Mouse (Mus musculus): ENCODE data around the gene Scnm1. TPM values are rescaled to one million over a fixed set of nuclear protein-coding genes. Genes with fewer than 3 reads are reported as not detected.

The Scnm1 gene
- polyA plus RNA-seq, 2 experiments: 24.8 to 33.1 TPM

DNA sequence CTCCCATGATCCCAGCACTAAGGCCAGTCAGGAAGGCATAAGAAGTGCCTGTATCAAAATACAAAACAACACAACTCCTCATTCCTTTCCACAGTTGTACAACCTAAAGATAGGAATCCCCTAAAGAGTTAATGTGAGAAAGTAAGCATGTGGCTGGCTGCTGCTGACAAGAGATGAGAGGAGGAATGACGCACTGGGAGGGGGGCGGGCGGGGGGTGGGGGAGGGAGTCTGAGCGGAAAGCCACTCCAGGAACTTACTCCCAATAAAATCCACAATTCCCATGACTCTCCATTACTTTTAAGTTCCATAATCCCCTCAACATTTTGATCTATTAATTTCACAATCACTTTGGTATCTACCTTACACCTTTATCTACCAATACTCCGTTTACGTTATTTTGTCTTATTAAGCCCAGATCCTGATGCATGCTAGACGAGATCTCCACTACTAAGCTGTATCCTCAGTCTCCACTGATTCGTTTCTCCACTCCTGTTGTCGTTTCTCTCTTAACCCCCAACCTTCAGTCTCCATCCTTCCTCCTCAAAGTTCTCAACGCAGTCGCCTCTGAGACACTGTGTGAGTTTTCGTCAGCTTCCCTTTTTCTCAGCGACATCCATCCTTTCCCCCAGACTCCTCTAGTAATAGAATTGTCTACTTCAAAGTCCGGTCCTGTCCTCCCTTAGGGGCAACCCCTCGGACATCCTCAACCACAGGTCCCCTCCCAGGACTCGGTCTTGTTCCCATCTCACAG lies 28.0 kb downstream of the Scnm1 start:
- peak overlapping the region; percentile 97 for H3K4me2 ChIP-seq (ENCODE audit: low read depth)
- H3K4me1 ChIP-seq (replicated peaks; ENCODE audit: control insufficient read depth in 2 of 2, insufficient read depth in 2 of 2, low read length in 1 of 2): peaks cover 7 to 23% of the 10 kb centered on the region in 2 experiments
- no peak; the same call in 1 of the 2 replicates for ATAC-seq (ENCODE audit: insufficient read depth)
- peak in 1 of 3 experiments; percentile 37 for DNase-seq (ENCODE audit: low read depth in 3 of 3, low spot score in 3 of 3)
- TF ChIP-seq EP300 (IDR thresholded peaks at IDR 0.05; ENCODE audit: low read depth): no peak
- no peak for TF ChIP-seq CTCF (IDR thresholded peaks at IDR 0.05; ENCODE audit: low read depth)
- no peaks in the 10 kb centered on the region for H3K27me3 ChIP-seq (ENCODE audit: control insufficient read depth, insufficient read depth, low read length)
- H3K27ac ChIP-seq: peak overlapping the region; percentile 85
- peak overlapping the region; percentile 67 to 91 for H3K4me3 ChIP-seq (ENCODE audit: insufficient read depth in 1 of 2, low read depth in 2 of 2, low read length in 2 of 2)
- H3K36me3 ChIP-seq (replicated peaks; ENCODE audit: control insufficient read depth, insufficient read depth, low read depth): no peaks in the 10 kb centered on the region
- H3K9ac ChIP-seq (replicated peaks): peak overlapping the region; percentile 76
- under 1% methylated on average over 16 of the region's 16 CpGs for WGBS (ENCODE audit: insufficient replicate concordance)
- no peaks in the 10 kb centered on the region for H3K9me3 ChIP-seq (ENCODE audit: control insufficient read depth, low read length)

DNA sequence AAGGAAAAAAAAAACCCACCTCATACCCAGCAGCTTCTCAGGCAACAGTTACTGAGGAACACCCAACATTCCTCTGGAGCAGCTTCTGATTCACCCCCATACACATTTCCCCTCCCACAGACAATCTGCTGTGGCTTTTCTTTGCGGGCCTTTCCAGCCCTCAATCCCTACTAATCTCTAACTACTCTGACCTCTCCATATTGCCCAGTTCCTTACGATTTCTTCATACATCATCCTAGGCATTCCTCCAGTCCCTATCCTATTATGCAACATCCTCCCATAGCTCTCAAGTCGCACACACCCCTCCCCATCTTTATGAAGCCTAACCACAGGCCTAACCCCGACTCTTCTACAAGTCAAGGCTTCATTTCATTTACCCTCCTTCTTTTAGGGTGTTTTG lies 28.7 kb downstream of the Scnm1 start:
- Histone ChIP-seq H3K36me3 (replicated peaks; ENCODE audit: control insufficient read depth, insufficient read depth, low read depth) (no peaks in the 10 kb centered on the region), H3K9ac (replicated peaks) (peak overlapping the region; percentile 76), H3K9me3 (ENCODE audit: control insufficient read depth, low read length) (no peaks in the 10 kb centered on the region), H3K27ac (peak overlapping the region; percentile 85), H3K4me2 (ENCODE audit: low read depth) (peak overlapping the region; percentile 97), H3K4me3 (ENCODE audit: insufficient read depth in 1 of 2, low read depth in 2 of 2, low read length in 2 of 2) (peak overlapping the region; percentile 67 to 91), H3K27me3 (ENCODE audit: control insufficient read depth, insufficient read depth, low read length) (no peaks in the 10 kb centered on the region), H3K4me1 (replicated peaks; ENCODE audit: control insufficient read depth in 2 of 2, insufficient read depth in 2 of 2, low read length in 1 of 2) (peaks cover 7 to 23% of the 10 kb centered on the region in 2 experiments)
- TF ChIP-seq CTCF (IDR thresholded peaks at IDR 0.05; ENCODE audit: low read depth) (no peak), EP300 (IDR thresholded peaks at IDR 0.05; ENCODE audit: low read depth) (no peak)
- ATAC-seq (ENCODE audit: insufficient read depth): no peak
- DNase-seq (ENCODE audit: low read depth in 3 of 3, low spot score in 3 of 3): no peak
- WGBS (ENCODE audit: insufficient replicate concordance): 11% methylated on average over 4 of the region's 4 CpGs

DNA sequence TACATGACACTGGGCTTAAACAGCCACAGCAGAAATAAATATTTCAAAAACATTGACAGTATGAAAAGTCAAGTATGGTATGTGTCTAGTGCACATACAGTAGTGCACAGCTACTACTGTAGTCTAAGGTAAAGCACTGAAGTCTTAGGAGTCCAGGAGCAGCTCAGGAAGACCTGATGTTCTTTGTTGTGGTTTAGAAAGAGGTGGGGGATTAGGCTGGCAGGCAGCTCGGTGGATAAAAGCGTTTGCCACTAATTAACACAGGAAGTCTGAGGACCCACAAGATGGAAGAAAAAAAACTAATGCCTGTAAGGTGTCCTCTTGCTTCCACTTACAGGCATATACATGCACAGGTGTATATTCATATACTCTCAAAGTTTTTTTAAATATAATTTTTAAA lies 33.0 kb downstream of the Scnm1 start:
- H3K27me3 ChIP-seq (ENCODE audit: control insufficient read depth, insufficient read depth, low read length): no peaks in the 10 kb centered on the region

DNA sequence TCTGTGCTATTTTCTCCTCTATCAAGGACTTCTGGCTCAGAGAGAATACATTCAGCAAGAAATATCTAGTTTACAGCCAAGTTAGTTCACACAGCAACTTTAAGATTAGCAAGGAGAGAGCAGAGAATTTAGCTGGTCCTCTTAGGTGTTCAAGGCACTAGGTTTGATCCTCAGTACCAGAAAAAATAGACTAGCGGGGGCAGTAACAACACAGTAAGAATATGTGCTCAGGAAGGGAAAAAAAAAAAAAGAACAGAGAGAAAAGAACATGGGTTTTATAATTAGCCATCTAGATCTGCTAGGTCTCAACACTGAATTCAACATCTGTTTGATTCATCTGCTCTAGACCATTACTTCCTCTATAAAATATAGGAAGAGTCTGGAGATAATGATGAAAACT lies 45.7 kb downstream of the Scnm1 start:
- Histone ChIP-seq H3K27ac (no peak overlapping the region), H3K27me3 (ENCODE audit: control insufficient read depth, insufficient read depth, low read length) (no peaks in the 10 kb centered on the region), H3K4me3 (ENCODE audit: insufficient read depth in 1 of 2, low read depth in 2 of 2, low read length in 2 of 2) (no peak overlapping the region), H3K36me3 (replicated peaks; ENCODE audit: control insufficient read depth, insufficient read depth, low read depth) (no peaks in the 10 kb centered on the region; the same call in none of the 2 replicates), H3K4me2 (ENCODE audit: low read depth) (no peak overlapping the region), H3K4me1 (replicated peaks; ENCODE audit: control insufficient read depth in 2 of 2, insufficient read depth in 2 of 2, low read length in 1 of 2) (no peaks in the 10 kb centered on the region), H3K9ac (replicated peaks) (no peak overlapping the region), H3K9me3 (ENCODE audit: control insufficient read depth, low read length) (no peaks in the 10 kb centered on the region)
- ATAC-seq (ENCODE audit: insufficient read depth) (no peak), DNase-seq (ENCODE audit: low read depth in 3 of 3, low spot score in 3 of 3) (no peak)
- TF ChIP-seq CTCF (IDR thresholded peaks at IDR 0.05; ENCODE audit: low read depth) (no peak), EP300 (IDR thresholded peaks at IDR 0.05; ENCODE audit: low read depth) (no peak)
- 87% methylated on average over 1 of the region's 1 CpGs for WGBS (ENCODE audit: insufficient replicate concordance)

More for the DNA sequence above, 33.0 kb downstream of the Scnm1 start:
- H3K9ac ChIP-seq (replicated peaks): no peak overlapping the region
- TF ChIP-seq CTCF (IDR thresholded peaks at IDR 0.05; ENCODE audit: low read depth) (no peak), EP300 (IDR thresholded peaks at IDR 0.05; ENCODE audit: low read depth) (no peak)
- no peak overlapping the region for H3K4me2 ChIP-seq (ENCODE audit: low read depth)
- DNase-seq (ENCODE audit: low read depth in 3 of 3, low spot score in 3 of 3) (no peak), ATAC-seq (ENCODE audit: insufficient read depth) (no peak)
- H3K27ac ChIP-seq: no peak overlapping the region
- WGBS (ENCODE audit: insufficient replicate concordance): 11% methylated on average over 2 of the region's 2 CpGs
- H3K9me3 ChIP-seq (ENCODE audit: control insufficient read depth, low read length): no peaks in the 10 kb centered on the region
- H3K36me3 ChIP-seq (replicated peaks; ENCODE audit: control insufficient read depth, insufficient read depth, low read depth): peaks cover 10% of the 10 kb centered on the region
- H3K4me1 ChIP-seq (replicated peaks; ENCODE audit: control insufficient read depth in 2 of 2, insufficient read depth in 2 of 2, low read length in 1 of 2): peaks cover 7 to 12% of the 10 kb centered on the region in 2 experiments
- H3K4me3 ChIP-seq (ENCODE audit: insufficient read depth in 1 of 2, low read depth in 2 of 2, low read length in 2 of 2): no peak overlapping the region

Small RNA genes lying within 50 kb of the gene (microRNA-seq; reads per million reads assigned to microRNA genes)
- not detected for gene Mir8099-1

Other genes starting within 250 kb of the Scnm1 start
- 127 and 157 TPM in 2 replicates for gene Psmb4, start 247.1 kb downstream of the Scnm1 start, polyA plus RNA-seq (2012; rRNA removed)
- gene Psmb4, start 247.1 kb downstream of the Scnm1 start, polyA plus RNA-seq (2014; fragmentation: Nextera tagmentation; extraction: Ambion mirVana): 190 and 203 TPM in 2 replicates
- gene Selenbp1, start 201.0 kb downstream of the Scnm1 start, polyA plus RNA-seq (2012; rRNA removed): 43.5 and 44.8 TPM in 2 replicates
- gene Selenbp1, start 201.0 kb downstream of the Scnm1 start, polyA plus RNA-seq (2014; fragmentation: Nextera tagmentation; extraction: Ambion mirVana): 56.7 and 71.2 TPM in 2 replicates
- 2.3 TPM in 2 replicates for gene Rfx5, start 179.9 kb downstream of the Scnm1 start, polyA plus RNA-seq (2012; rRNA removed)
- 0.88 and 1.5 TPM in 2 replicates for gene Rfx5, start 179.9 kb downstream of the Scnm1 start, polyA plus RNA-seq (2014; fragmentation: Nextera tagmentation; extraction: Ambion mirVana)
- gene Pi4kb, start 159.3 kb downstream of the Scnm1 start, polyA plus RNA-seq (2012; rRNA removed): 7.3 and 14.0 TPM in 2 replicates
- gene Pi4kb, start 159.3 kb downstream of the Scnm1 start, polyA plus RNA-seq (2014; fragmentation: Nextera tagmentation; extraction: Ambion mirVana): 6.8 and 10.0 TPM in 2 replicates
- gene Zfp687, start 118.6 kb downstream of the Scnm1 start, polyA plus RNA-seq (2012; rRNA removed): 5.8 and 6.6 TPM in 2 replicates
- 4.4 and 5.9 TPM in 2 replicates for gene Zfp687, start 118.6 kb downstream of the Scnm1 start, polyA plus RNA-seq (2014; fragmentation: Nextera tagmentation; extraction: Ambion mirVana)
- 114 and 150 TPM in 2 replicates for gene Psmd4, start 91.4 kb downstream of the Scnm1 start, polyA plus RNA-seq (2012; rRNA removed)
- gene Psmd4, start 91.4 kb downstream of the Scnm1 start, polyA plus RNA-seq (2014; fragmentation: Nextera tagmentation; extraction: Ambion mirVana): 153 and 161 TPM in 2 replicates
- gene Pip5k1a, start 27.1 kb downstream of the Scnm1 start, polyA plus RNA-seq (2012; rRNA removed): 7.9 and 9.4 TPM in 2 replicates
- gene Pip5k1a, start 27.1 kb downstream of the Scnm1 start, polyA plus RNA-seq (2014; fragmentation: Nextera tagmentation; extraction: Ambion mirVana): 4.7 and 5.5 TPM in 2 replicates
- 19.7 and 23.4 TPM in 2 replicates for gene Vps72, start 23.0 kb downstream of the Scnm1 start, polyA plus RNA-seq (2012; rRNA removed)
- gene Vps72, start 23.0 kb downstream of the Scnm1 start, polyA plus RNA-seq (2014; fragmentation: Nextera tagmentation; extraction: Ambion mirVana): 29.6 and 31.4 TPM in 2 replicates
- 0.11 and 0.32 TPM in 2 replicates for gene Tmod4, start 9.5 kb downstream of the Scnm1 start, polyA plus RNA-seq (2012; rRNA removed)
- 0.15 and 0.23 TPM in 2 replicates for gene Tmod4, start 9.5 kb downstream of the Scnm1 start, polyA plus RNA-seq (2014; fragmentation: Nextera tagmentation; extraction: Ambion mirVana)
- gene Lysmd1, start 77 bp upstream of the Scnm1 start, polyA plus RNA-seq (2012; rRNA removed): 2.9 and 3.9 TPM in 2 replicates
- gene Lysmd1, start 77 bp upstream of the Scnm1 start, polyA plus RNA-seq (2014; fragmentation: Nextera tagmentation; extraction: Ambion mirVana): 4.8 and 5.2 TPM in 2 replicates
- 4.8 and 4.9 TPM in 2 replicates for gene Tnfaip8l2, start 8.3 kb upstream of the Scnm1 start, polyA plus RNA-seq (2012; rRNA removed)
- 5.7 and 6.1 TPM in 2 replicates for gene Tnfaip8l2, start 8.3 kb upstream of the Scnm1 start, polyA plus RNA-seq (2014; fragmentation: Nextera tagmentation; extraction: Ambion mirVana)
- 0.69 and 1.6 TPM in 2 replicates for gene Sema6c, start 26.4 kb upstream of the Scnm1 start, polyA plus RNA-seq (2012; rRNA removed)
- gene Sema6c, start 26.4 kb upstream of the Scnm1 start, polyA plus RNA-seq (2014; fragmentation: Nextera tagmentation; extraction: Ambion mirVana): 0.11 and 0.29 TPM in 2 replicates
- 10.4 and 14.3 TPM in 2 replicates for gene Gabpb2, start 83.9 kb upstream of the Scnm1 start, polyA plus RNA-seq (2012; rRNA removed)
- gene Gabpb2, start 83.9 kb upstream of the Scnm1 start, polyA plus RNA-seq (2014; fragmentation: Nextera tagmentation; extraction: Ambion mirVana): 5.1 and 6.9 TPM in 2 replicates
- gene Cdc42se1, start 94.7 kb upstream of the Scnm1 start, polyA plus RNA-seq (2012; rRNA removed): 21.3 and 24.9 TPM in 2 replicates
- gene Cdc42se1, start 94.7 kb upstream of the Scnm1 start, polyA plus RNA-seq (2014; fragmentation: Nextera tagmentation; extraction: Ambion mirVana): 40.9 and 48.5 TPM in 2 replicates
- gene Mllt11, start 98.2 kb upstream of the Scnm1 start, polyA plus RNA-seq (2012; rRNA removed): 3.0 and 3.6 TPM in 2 replicates
- gene Mllt11, start 98.2 kb upstream of the Scnm1 start, polyA plus RNA-seq (2014; fragmentation: Nextera tagmentation; extraction: Ambion mirVana): 1.9 and 2.7 TPM in 2 replicates
- 0.12 and 0.19 TPM in 2 replicates for gene Gm128, start 107.6 kb upstream of the Scnm1 start, polyA plus RNA-seq (2012; rRNA removed)
- gene Gm128, start 107.6 kb upstream of the Scnm1 start, polyA plus RNA-seq (2014; fragmentation: Nextera tagmentation; extraction: Ambion mirVana): 0.14 and 0.19 TPM in 2 replicates
- 0.04 TPM in 2 replicates for gene Bnipl, start 117.2 kb upstream of the Scnm1 start, polyA plus RNA-seq (2012; rRNA removed)
- gene Bnipl, start 117.2 kb upstream of the Scnm1 start, polyA plus RNA-seq (2014; fragmentation: Nextera tagmentation; extraction: Ambion mirVana): 0.16 TPM in 1 of 2 replicates, not detected in the other
- gene Mindy1, start 147.3 kb upstream of the Scnm1 start, polyA plus RNA-seq (2012; rRNA removed): 13.2 and 13.6 TPM in 2 replicates
- gene Mindy1, start 147.3 kb upstream of the Scnm1 start, polyA plus RNA-seq (2014; fragmentation: Nextera tagmentation; extraction: Ambion mirVana): 16.1 and 16.8 TPM in 2 replicates
- gene Prune1, start 148.1 kb upstream of the Scnm1 start, polyA plus RNA-seq (2012; rRNA removed): 8.0 TPM in 2 replicates
- 6.8 and 7.3 TPM in 2 replicates for gene Prune1, start 148.1 kb upstream of the Scnm1 start, polyA plus RNA-seq (2014; fragmentation: Nextera tagmentation; extraction: Ambion mirVana)
- gene Anxa9, start 173.2 kb upstream of the Scnm1 start, polyA plus RNA-seq (2012; rRNA removed): 2.5 and 2.6 TPM in 2 replicates
- 2.8 and 3.8 TPM in 2 replicates for gene Anxa9, start 173.2 kb upstream of the Scnm1 start, polyA plus RNA-seq (2014; fragmentation: Nextera tagmentation; extraction: Ambion mirVana)
- gene Cers2, start 180.8 kb upstream of the Scnm1 start, polyA plus RNA-seq (2012; rRNA removed): 55.1 and 63.8 TPM in 2 replicates
- gene Cers2, start 180.8 kb upstream of the Scnm1 start, polyA plus RNA-seq (2014; fragmentation: Nextera tagmentation; extraction: Ambion mirVana): 80.2 and 88.2 TPM in 2 replicates
- 11.2 and 14.1 TPM in 2 replicates for gene Setdb1, start 223.2 kb upstream of the Scnm1 start, polyA plus RNA-seq (2012; rRNA removed)
- gene Setdb1, start 223.2 kb upstream of the Scnm1 start, polyA plus RNA-seq (2014; fragmentation: Nextera tagmentation; extraction: Ambion mirVana): 13.4 and 15.2 TPM in 2 replicates